Mouse (Mus musculus) hindbrain, postnatal 0 days (tissue): Measurements from ENCODE around the gene Orai3. TPM values are rescaled to one million over a fixed set of nuclear protein-coding genes. Genes with fewer than 3 reads are reported as not detected.

Experiments used
- ATAC-seq: fragments of 200-750 bp; cut with Nextera tagmentation; 2 replicates; pipeline ENCODE4 v1.8.0; 2017; ENCODE audit warnings: mild to moderate bottlenecking, moderate TSS enrichment, moderate library complexity
- DNase-seq: peaks from one replicate; pipeline ENCODE4 v3.0.0-alpha.2; 2015; ENCODE audit warnings: low spot score
- H3K27ac ChIP-seq: fragments of 300-500 bp; sonication (generic); 2 replicates; pipeline ENCODE4 v1.5.1; 2014; ENCODE audit warnings: mild to moderate bottlenecking
- H3K27me3 ChIP-seq: fragments of 300-500 bp; sonication (generic); 2 replicates; pipeline ENCODE4 v1.6.1; 2014; ENCODE audit warnings: low read length, mixed read lengths; ENCODE audit not compliant: insufficient read depth
- H3K36me3 ChIP-seq: fragments of 300-500 bp; sonication (generic); 2 replicates; pipeline ENCODE4 v1.6.1; 2014; ENCODE audit warnings: low read length, mixed read lengths; ENCODE audit not compliant: insufficient read depth
- H3K4me1 ChIP-seq: fragments of 300-500 bp; sonication (generic); 2 replicates; pipeline ENCODE4 v1.6.1; 2014; ENCODE audit warnings: antibody characterized with exemption, low read length, mixed read lengths; ENCODE audit not compliant: insufficient read depth
- H3K4me2 ChIP-seq: fragments of 300-500 bp; sonication (generic); 2 replicates; pipeline ENCODE4 v1.6.1; 2014; ENCODE audit warnings: low read depth, mild to moderate bottlenecking, low read length, moderate library complexity, mixed read lengths
- H3K4me3 ChIP-seq: fragments of 300-500 bp; sonication (generic); 2 replicates; pipeline ENCODE4 v1.5.1; 2014; ENCODE audit warnings: low read length
- H3K9ac ChIP-seq: fragments of 300-500 bp; sonication (generic); replicated peaks from 2 replicates; pipeline ENCODE4 v1.6.1; 2014; ENCODE audit warnings: mild to moderate bottlenecking, low read length, moderate library complexity, mixed read lengths
- H3K9me3 ChIP-seq: fragments of 300-500 bp; sonication (generic); 2 replicates; pipeline ENCODE4 v1.6.1; 2016; ENCODE audit warnings: low read length, mixed read lengths
- CTCF ChIP-seq: IDR thresholded peaks from 2 replicates; pipeline ENCODE4 v1.5.1; 2016; ENCODE audit warnings: antibody characterized with exemption, control low read depth, low read depth
- WGBS: fragments of 180-500 bp; shearing (Covaris S2); extraction: QIAGEN DNeasy Blood & Tissue Kit; methylation state at CpG from one replicate; pipeline ENCODE4 v1.1.7; 2014; 5-methylcytosine and 5-hydroxymethylcytosine counted together
- polyA plus RNA-seq: library from polyadenylated mRNA; unstranded; fragments of >200 nt; fragmentation: Nextera tagmentation; extraction: Ambion mirVana; gene quantifications from 2 replicates; pipeline ENCODE4 v1.2.1, GENCODE M21; 2015
- total RNA-seq: library from RNA; depleted of rRNA; stranded (reverse); fragments of >200 nt; gene quantifications from 2 replicates; pipeline ENCODE4 v1.2.3, GENCODE M21; 2014

Orai3 gene
- total and polyA plus RNA-seq, 2 experiments from 2014 or later: 10.8 to 35.8 TPM

DNA sequence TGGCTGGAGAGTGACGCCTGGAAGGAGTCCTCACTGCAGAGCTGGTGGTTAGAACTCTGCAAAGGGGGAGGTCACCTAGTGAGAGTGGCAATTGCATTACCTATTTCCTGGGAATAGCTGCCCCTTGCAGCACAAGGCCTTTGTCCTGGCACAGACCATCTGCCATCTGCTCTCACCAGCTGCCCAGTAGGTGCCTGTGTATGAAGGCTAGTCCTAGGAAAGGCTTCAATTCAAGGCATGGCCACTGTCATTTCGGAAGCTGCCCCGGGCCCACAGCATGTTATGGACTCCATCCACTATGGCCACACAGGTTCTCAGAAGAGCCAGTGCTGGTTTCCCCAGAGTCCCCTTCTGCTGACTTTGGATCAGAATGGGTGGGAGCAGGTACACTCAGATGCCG lies 29.0 kb downstream of the Orai3 start:
- no peak for TF ChIP-seq CTCF
- DNase-seq (peak; percentile 39), ATAC-seq (no peak)
- H3K9me3 ChIP-seq: no peaks in the 10 kb centered on the region
- peaks cover 60% of the 10 kb centered on the region for H3K36me3 ChIP-seq
- H3K27me3 ChIP-seq: no peaks in the 10 kb centered on the region
- 76% methylated on average over 4 of the region's 4 CpGs for WGBS
- no peak overlapping the region for H3K27ac ChIP-seq
- no peak overlapping the region for H3K4me2 ChIP-seq
- H3K4me3 ChIP-seq: no peak overlapping the region
- H3K9ac ChIP-seq: no peak overlapping the region
- H3K4me1 ChIP-seq: 0 out of 2 replicates have a peak, but pooled peaks cover 6% of the 10 kb centered on the region

DNA sequence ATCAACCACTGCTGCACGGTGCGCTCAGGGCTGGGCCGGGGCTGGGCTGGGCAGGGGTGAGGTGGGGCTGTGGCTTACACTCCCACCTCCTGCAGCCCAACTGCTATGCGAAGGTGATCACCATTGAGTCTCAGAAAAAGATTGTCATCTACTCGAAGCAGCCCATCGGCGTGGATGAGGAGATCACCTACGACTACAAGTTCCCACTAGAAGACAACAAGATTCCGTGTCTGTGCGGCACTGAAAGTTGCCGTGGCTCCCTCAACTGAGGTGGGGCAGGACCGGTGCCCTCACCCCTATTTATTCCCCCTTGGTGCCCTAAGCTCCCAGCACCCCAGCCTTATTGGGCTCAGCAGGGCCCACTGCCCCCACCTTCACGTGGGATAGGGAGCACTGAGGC lies 29.6 kb downstream of the Orai3 start:
- H3K4me1 ChIP-seq: 0 out of 2 replicates have a peak, but pooled peaks cover 6% of the 10 kb centered on the region
- no peaks in the 10 kb centered on the region for H3K9me3 ChIP-seq
- H3K27ac ChIP-seq: no peak overlapping the region
- H3K36me3 ChIP-seq: peaks cover 54% of the 10 kb centered on the region
- H3K27me3 ChIP-seq: no peaks in the 10 kb centered on the region
- ATAC-seq: no peak
- TF ChIP-seq CTCF: no peak
- no peak for DNase-seq
- H3K4me3 ChIP-seq: no peak overlapping the region
- no peak overlapping the region for H3K9ac ChIP-seq
- WGBS: 87% methylated on average over 13 of the region's 13 CpGs
- H3K4me2 ChIP-seq: no peak overlapping the region

DNA sequence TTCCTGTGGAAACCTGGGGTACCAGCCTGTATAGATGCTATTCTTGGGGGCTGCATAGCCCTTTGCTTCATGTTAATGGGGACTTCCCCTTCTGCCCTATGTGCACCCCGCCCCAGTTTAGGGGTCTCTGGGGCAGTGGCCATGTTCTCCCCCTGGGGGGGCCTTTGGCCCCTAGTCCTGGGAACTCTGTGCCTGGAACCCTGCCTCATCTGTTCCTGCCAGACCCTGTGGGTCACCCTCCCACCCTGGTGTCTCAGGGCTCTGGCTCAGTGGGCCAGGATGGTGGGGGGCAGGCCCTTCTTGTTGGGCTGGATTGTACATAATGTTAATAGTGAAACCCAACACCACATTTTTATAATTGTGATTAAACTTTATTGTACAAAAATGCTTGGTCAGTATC lies 30.1 kb downstream of the Orai3 start:
- DNase-seq (no peak), ATAC-seq (no peak)
- no peak overlapping the region for H3K27ac ChIP-seq
- 100% methylated on average over 1 of the region's 1 CpGs for WGBS
- 0 out of 2 replicates have a peak, but pooled peaks cover 6% of the 10 kb centered on the region for H3K4me1 ChIP-seq
- H3K4me3 ChIP-seq: no peak overlapping the region
- H3K4me2 ChIP-seq: no peak overlapping the region
- H3K27me3 ChIP-seq: no peaks in the 10 kb centered on the region
- H3K9ac ChIP-seq: no peak overlapping the region
- no peak for TF ChIP-seq CTCF
- H3K36me3 ChIP-seq: peaks cover 52% of the 10 kb centered on the region
- no peaks in the 10 kb centered on the region for H3K9me3 ChIP-seq

DNA sequence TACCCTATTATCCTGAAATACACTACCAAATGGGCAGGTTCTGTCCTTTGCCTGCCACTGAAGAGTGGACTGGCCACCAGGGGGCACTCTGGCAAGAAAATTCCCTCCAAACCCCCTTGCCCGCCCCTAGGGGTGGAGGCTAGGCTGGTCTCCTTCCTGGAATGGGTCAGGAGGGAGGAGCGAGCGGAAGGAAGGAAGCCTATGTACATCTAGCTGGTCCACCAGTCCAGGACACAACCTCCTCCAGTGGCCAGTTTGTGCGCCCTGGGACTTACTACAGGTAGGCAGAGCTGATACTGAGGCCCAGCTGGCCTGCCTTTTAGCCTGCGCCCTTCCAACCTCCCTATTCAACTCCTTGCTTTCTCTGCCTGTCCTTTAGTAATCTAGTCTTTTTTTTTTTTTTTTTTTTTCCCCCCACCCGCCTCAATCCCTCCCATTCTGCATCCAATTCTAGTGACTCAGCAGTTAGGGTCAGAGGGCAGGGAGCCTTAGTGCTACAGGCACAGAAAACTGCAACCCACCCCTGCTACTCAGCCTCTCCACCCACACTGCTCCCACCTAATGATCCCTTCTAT lies 30.9 kb downstream of the Orai3 start, which contains the start of gene Hsd3b7:
Hsd3b7 (plus strand) TSS at position 170 of the 575 bp plus-strand sequence.
- Histone ChIP-seq H3K27ac (peak within 1 kb of the TSS; percentile 48; the same call in 1 of the 2 replicates), H3K27me3 (no peaks in the 10 kb centered on the region), H3K9ac (peak within 1 kb of the TSS; percentile 24; the same call in 1 of the 2 replicates), H3K36me3 (peaks cover 45% of the 10 kb centered on the region), H3K9me3 (no peaks in the 10 kb centered on the region), H3K4me3 (peak within 1 kb of the TSS; percentile 10; the same call in 1 of the 2 replicates), H3K4me2 (peak within 1 kb of the TSS; percentile 36), H3K4me1 (0 out of 2 replicates have a peak, but pooled peaks cover 6% of the 10 kb centered on the region)
- ATAC-seq (peak; percentile 84), DNase-seq (peak; percentile 91)
- TF ChIP-seq CTCF: peak; percentile 99
- 22% methylated on average over 6 of the region's 6 CpGs for WGBS

DNA sequence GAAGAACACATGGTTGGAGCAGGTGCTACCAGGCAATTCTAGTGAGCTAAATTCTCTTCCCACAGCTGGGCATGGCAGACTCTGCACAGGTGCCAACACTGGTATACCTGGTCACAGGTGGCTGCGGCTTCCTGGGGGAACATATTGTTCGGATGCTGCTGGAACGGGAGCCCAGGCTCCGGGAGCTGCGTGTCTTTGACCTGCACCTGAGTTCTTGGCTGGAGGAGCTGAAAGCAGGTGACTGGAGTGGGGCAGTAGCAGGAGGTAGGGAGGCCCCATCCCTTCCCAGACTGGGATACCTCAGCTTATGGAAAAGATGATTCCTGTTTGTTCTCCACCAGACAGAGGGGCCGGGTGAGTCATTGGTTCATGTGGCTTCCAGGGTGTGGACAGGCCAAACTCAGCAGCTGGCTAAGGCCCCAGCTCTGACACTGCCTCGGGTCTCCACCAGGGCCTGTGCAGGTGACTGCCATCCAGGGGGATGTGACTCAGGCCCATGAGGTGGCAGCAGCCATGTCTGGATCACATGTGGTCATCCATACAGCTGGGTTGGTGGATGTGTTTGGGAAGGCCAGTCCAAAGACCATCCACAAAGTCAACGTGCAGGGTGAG lies 31.5 kb downstream of the Orai3 start:
- H3K9ac ChIP-seq: peak overlapping the region; percentile 24; the same call in 1 of the 2 replicates
- no peak for TF ChIP-seq CTCF
- ATAC-seq (peak; percentile 16; the same call in 1 of the 2 replicates), DNase-seq (no peak)
- WGBS: 83% methylated on average over 8 of the region's 8 CpGs
- H3K4me1 ChIP-seq: 0 out of 2 replicates have a peak, but pooled peaks cover 6% of the 10 kb centered on the region
- H3K4me3 ChIP-seq: no peak overlapping the region
- H3K9me3 ChIP-seq: no peaks in the 10 kb centered on the region
- peak overlapping the region; percentile 36 for H3K4me2 ChIP-seq
- peak overlapping the region; percentile 45; the same call in 1 of the 2 replicates for H3K27ac ChIP-seq
- H3K36me3 ChIP-seq: peaks cover 39% of the 10 kb centered on the region
- no peaks in the 10 kb centered on the region for H3K27me3 ChIP-seq

DNA sequence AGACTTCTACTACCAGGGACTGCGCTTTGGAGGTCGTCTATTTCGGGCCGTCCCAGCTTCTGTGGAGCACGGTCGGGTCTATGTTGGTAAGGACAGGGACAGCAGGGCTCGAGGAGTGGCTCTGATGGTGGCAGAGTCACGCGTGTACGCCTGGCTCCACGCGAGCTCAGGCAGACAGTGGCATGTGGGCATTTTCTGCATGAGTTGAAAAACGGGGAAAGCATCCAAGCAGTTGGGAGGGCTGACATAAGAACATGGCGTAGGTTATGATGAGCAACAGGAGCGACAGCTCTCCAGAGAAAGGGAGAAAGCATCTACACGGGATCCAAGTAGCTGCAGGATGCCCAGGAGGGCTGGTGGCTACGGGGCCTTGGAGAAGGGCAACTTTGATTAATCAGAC lies 32.7 kb downstream of the Orai3 start:
- Histone ChIP-seq H3K27me3 (no peaks in the 10 kb centered on the region), H3K4me2 (no peak overlapping the region), H3K9me3 (no peaks in the 10 kb centered on the region), H3K36me3 (peaks cover 27% of the 10 kb centered on the region), H3K4me1 (0 out of 2 replicates have a peak, but pooled peaks cover 6% of the 10 kb centered on the region), H3K27ac (peak overlapping the region; percentile 11; the same call in 1 of the 2 replicates), H3K9ac (no peak overlapping the region), H3K4me3 (no peak overlapping the region)
- DNase-seq (peak; percentile 23), ATAC-seq (no peak)
- no peak for TF ChIP-seq CTCF
- 85% methylated on average over 17 of the region's 17 CpGs for WGBS

DNA sequence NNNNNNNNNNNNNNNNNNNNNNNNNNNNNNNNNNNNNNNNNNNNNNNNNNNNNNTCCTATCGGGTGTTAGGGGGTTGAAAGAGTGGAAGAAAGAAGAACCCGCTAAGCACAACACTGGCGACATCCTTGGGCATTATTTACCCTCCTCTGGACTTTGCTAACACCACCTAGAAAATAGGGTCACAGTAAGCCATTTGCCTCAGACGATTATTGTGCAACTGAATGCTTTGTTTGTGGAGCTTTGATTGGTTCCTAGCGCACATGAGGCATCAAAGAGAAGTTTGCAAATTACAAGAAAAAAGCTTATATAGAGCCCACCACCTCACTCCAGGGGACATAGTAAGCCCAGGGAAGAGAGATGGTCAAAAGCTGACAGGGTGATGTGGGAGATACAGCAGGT lies 39.2 kb downstream of the Orai3 start:
- Histone ChIP-seq H3K27me3 (no peaks in the 10 kb centered on the region), H3K36me3 (peaks cover 34% of the 10 kb centered on the region; the same call in 1 of the 2 replicates), H3K27ac (no peak overlapping the region), H3K9ac (no peak overlapping the region), H3K4me3 (no peak overlapping the region), H3K9me3 (no peaks in the 10 kb centered on the region), H3K4me1 (no peaks in the 10 kb centered on the region), H3K4me2 (no peak overlapping the region)
- TF ChIP-seq CTCF: no peak
- whole genome bisulfite sequencing: 71% methylated on average over 5 of the region's 5 CpGs
- DNase-seq (no peak), ATAC-seq (no peak)
